Mouse (Mus musculus) layer of hippocampus, postnatal 10 days (tissue): ENCODE results near the gene Slc25a38. TPM values are rescaled to one million over a fixed set of nuclear protein-coding genes. Genes with fewer than 3 reads are reported as not detected.

Experiments
- DNase-seq, 2 experiments: peaks; one replicate each; pipeline ENCODE4 v3.0.0; 2021; ENCODE audit warnings: low spot score in 2 of 2
- long read RNA-seq: library from polyadenylated mRNA; stranded (forward); transcript quantifications from one replicate; pipeline ENCODE4 v2.0.0, GENCODE M21; 2023
- total RNA-seq, 2 experiments: library from RNA; stranded (reverse); gene quantifications; 2 replicates each; pipeline ENCODE4 v1.2.3; 2021

The Slc25a38 gene
- 10 to 100 TPM; 23.6 to 26.7 TPM for total RNA-seq
- long read RNA-seq, transcript Slc25a38-201 (7 exons, 1,791 nt), result major isoform, 16 of 27 reads
- long read RNA-seq, partial matches to known transcripts, result 1 of 27 reads
- long read RNA-seq, other reads (novel, unspliced or antisense), result 8 of 27 reads

DNA sequence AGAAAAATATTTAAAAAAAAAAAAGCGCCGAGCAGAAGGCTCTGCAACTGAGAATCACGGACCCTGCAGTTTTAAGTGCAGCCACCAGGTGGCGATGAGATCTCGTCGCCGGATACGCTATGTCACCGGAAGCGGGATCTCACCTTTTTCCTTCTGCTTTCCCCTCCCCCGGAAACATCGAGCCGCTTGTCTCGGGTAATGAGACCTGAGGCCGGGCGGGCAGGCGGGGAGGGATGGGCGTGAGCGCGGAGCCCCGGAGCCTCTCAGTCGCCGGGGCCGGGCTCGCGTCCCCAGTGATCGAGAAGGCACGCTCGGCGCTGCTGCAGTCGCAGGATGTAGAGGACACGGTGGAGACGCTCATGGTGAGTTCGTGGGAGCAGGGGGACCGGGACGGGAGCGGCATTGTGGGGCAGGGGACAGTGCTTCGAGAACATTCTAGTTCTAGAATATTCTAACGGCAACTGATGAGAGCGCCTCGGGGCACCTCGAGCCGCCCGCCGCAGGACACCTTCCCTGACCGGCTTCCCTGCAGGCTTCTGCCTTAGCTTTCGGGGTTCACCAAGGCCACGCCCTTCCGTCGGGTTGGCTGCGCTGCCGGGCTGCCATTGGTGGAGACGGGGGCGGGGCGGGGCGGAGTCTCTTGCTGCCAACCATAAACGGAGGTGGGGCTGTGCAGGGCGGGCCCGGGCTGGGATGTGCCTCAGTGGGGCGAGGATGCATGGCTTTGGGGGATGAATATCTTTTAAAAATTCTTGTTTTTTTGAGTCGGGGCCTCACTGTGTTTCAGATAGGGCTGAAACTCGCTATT lies at the start of gene Slc25a38:
TSS of gene Slc25a38 (plus strand) at position 164 of the 808 bp plus-strand sequence.
- DNase-seq, result peak; percentile 94 to 97

DNA sequence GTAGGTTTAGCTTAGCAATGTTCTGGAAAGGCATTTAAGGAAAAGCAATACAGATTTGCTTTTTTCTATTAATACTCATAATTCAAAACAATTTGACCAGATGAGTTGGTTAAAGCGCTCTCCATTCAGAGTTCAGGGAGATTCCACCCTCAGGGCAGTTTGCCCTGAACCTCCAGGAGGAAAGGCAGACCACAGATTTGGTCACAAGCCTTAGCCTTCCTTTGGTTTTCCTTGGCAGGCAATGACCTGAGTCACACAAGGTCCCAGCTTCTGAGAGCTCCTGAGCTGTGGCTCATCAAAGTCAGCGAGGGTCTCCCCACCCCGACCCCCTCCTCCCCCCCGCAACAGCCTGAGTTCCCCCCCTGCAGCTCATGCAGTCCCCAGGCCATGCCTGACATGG lies 45.9 kb upstream of the Slc25a38 start:
- no peak for DNase-seq

DNA sequence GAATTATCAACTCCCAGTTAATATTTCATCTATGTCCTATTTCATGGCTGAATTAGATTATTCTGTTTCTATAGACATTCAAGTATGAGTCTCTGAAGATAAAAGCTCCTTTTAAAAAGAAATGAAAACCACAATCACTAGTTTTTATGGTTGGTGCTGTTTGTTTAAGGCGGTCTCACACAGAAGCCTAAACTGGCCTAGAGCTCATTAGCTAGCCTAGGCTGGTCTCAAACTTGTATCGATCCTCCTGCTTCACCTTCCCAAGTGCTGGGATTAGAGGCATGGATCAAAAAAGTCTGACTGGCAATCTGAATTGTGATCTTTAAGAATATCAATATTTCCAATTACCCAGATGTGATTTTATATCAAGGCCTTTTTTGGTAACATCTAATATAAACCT lies 42.6 kb upstream of the Slc25a38 start:
- no peak for DNase-seq

DNA sequence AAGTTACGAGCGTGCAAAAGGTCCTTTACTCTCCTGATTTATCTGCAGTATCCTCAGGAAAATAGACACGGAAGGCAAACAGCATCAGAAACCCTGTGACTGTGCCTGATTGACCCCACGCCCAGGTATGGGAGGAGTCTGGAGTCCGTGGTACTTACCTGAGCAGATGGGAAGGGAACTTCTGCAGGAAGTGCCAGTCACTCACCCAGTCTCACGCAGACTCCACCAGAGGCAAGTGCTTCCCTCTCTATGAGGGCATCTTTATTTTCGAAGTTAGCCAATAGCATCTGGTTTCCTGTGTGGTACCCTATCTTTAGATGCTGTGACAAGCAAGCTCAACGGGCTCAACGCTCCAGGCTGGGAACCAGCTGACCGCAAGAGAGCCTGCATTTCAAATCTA lies 42.1 kb upstream of the Slc25a38 start:
- DNase-seq, result no peak

DNA sequence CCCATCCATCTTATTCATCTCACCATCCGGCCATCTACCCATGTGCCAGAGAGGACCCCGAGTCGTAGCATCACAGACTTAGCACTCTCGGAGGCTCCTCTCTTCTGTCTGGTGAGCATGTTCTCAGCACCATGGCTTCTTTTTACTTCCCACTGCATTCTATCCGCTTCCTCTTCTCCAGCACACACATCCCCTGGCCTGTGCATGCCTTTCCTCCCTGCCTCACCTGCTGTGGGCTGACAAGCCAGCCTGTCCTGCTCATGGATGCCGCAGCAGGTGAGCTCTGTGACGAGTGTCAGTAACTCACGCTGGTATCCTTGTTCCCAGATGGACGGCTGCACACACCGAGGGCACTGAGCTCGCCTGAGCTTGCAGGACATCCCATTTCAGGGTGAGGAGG lies 40.4 kb upstream of the Slc25a38 start, which contains the start of gene Cx3cr1:
TSS of gene Cx3cr1 (minus strand) at position 101 of the 400 bp plus-strand sequence.
- DNase-seq, result no peak

DNA sequence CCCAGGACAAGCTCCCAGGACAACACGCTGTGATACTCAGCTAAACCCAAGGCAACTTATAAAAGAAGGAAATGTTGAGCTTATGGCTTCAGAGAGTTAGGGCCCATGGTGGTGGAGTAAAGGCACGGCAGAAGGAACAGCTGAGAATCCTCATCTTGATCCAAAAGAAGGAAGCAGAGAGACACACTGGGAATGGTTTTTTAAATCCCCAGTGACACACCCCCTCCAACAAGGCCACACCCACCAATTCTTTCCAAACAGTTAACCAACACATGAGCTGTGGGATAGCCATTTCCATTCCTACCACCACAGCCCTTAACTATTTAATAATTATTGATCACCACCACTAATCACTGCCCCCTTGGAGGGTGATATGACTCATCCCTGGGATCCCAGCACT lies 38.9 kb upstream of the Slc25a38 start:
- no peak for DNase-seq

DNA sequence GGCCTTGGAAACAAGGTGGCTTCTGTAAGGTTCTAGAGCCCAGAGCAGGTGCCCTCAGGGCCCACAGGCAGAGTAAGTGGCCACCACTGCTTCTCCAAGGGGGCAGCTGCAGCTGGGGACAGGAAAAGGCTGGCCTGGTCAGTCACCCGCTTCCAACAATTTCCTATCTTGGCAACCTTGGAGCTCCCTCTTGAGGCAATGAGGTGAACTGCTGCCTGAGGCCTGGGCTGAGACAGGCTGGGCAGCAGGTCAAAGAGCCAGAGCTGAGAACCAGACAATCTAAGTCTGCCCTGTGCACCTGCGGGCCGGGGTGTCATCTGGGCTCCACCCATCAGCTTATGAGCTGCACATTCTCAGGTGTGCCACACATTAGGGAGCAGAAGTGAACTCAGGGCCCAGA lies 37.0 kb upstream of the Slc25a38 start:
- peak; percentile 85 to 86 for DNase-seq

DNA sequence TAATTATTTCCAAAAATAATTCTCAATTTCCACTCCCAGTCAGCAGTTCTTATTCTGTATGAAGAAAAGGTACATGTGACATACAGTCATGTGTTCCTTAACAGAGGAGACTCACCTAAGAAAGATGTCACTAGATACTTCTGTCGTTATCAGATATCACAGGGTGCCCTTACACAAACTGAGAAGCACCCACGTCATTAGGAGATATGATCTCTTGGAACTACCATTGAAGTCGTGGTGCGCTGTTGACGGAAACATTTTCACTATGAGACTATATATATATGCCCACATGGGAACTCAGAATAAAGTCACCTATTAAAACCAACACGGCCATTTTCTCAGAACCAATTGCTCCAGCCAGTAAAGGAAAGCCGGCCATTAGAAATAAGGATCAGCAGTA lies 35.7 kb upstream of the Slc25a38 start:
- DNase-seq, result no peak

DNA sequence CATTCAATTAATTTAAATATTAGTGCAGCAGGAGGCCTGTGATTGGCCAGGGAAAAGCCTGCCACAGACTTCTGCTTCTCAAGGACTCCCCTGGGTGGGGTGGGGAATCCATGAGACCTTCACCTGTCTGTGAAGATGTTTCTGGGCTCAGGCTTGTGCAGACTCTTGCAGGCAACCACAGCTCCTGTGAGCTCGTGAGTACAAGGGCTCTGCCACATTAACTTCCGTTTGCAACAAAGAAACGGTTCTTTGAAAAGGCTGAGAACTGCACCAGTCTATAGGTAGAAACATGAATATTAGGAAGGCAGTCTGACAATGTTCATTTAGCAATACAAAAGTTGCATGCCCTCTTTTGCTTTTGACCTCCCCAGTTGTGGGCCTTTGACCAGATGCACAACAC lies 31.9 kb upstream of the Slc25a38 start:
- no peak for DNase-seq

DNA sequence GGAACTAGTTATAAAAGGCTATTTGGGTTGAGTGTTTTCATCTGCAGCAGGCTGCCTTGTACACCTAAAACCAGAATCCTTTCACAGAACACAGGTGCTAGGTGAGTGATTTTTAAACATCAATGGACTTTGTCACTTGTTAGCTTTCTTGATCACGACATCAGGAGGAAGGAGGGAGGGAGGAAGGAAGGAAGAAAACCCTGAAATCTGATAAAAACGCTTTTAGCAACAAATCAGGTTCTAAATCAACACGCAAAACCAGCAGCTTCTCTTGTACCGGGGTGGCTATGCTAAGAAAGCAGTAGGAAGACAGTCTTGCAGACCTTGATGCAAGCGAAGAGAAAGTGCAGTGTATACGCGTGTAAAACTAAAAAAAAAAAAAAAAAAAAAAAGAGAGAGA lies 30.3 kb upstream of the Slc25a38 start:
- no peak for DNase-seq

DNA sequence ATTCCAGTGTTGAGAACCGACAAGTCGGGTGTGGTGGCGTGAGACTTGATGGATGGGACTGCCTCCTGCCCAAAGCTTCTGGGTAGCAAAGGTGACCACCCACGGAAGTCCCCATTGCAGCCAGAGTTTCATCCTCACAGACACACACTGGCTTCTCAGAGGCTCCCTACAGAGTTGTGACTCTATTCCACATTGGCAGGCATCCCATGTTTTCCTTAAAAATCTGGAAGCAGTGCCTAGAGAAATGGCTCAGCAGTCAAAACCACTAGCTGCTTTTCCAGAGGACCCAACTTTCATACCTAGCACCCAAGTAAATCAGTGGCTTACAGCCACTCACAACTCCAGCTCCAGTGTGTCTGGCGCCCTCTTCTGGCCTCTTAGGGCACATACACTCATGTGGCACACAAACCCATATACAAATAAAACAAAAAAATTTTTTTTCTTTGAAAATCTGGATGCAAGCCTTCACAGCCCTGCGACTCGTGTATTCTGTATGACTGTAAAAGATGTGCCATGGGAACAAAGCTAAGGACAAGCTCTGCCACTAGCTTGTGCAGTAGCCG lies 29.5 kb upstream of the Slc25a38 start:
- peak in 1 of 2 experiments; percentile 45 for DNase-seq

DNA sequence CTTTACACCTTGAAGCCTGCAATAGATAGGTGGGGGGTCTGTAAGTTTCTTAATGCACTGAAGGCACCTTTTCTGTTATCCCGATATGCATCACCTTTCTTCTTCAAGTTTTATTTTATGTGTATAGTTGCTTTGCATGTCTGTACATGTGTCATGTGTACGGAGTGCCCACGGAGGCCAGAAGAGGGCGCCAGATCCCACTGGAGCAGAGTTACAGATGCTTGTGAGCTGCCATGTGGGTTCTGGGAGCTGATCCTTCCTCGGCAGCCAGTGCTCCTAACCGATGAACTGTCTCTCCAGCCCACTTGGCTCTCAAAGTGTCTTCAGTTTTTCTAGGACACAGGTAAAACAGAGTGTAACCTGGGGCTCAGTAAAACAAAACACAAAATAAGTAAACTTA lies 28.9 kb upstream of the Slc25a38 start:
- no peak for DNase-seq

DNA sequence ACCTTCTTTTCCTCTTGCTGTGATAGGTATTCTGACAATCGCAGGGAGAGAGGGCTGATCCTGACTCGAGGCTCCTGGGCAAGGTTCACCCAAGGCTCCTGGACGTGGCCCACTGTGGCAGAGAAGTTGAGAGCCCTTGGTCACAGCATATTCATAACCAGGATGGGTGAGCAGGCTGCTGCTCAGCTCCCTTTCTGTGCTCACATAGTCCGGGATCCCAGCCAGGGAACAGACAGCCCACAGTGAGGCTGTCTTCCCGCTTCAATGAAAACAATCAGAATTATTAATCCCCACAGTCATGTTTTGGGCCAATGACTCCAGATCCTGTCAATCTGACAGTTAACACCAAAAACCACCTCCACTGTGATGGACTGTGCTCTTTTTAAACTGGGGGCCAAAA lies 28.2 kb upstream of the Slc25a38 start:
- DNase-seq, result peak; percentile 61 to 72

DNA sequence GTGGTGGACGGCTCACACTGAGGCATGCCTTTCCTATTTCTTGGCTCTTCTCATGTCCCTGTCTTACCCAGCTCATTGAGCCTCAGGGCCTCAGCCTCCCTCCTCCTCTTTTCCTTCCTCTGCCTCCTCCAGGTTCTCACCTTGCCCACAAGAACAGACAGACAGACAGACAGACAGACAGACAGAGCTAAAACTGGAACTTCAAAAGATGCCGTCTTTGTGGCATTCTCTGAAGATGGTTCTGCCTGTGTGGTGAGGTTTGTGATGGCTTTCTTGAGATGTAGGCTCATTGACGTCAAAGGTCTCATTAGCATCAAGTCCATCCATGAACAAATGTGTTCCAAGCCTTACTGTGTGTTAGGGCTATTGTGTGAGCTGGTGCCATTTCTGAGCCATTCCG lies 27.5 kb upstream of the Slc25a38 start:
- no peak for DNase-seq

DNA sequence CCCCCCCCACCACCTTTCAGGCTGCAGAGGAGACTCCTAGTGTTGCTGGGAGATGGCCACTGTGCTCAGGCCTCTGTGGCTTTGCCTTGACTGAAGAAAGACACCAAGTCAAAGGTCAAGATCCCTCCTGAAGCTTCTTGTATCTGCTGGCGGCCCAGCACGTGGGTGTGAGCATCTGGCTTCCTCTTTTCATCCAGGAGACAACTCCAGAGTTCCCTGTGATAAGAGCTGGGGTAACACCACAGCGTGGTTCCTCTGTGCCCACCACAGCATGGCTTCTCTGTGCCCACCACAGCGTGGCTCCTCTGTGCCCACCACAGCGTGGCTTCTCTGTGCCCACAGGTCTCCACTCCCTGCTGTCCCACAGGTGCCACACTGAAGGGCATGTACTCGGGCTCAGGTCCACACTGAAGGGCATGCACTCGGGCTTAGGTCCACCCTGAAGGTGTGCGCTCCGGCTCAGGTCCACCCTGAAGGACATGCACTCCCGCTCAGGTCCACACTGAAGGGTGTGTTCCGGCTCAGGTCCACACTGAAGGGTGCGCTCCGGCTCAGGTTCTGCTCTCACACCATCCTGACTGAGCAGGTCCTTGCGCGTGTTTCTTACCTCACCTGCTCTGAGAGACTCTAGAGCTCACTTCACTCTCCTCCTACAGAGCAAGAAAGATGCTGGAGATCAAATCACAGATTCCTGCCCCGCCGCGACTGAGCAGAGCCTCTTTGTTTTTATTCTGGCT lies 26.8 kb upstream of the Slc25a38 start:
- DNase-seq, result no peak

DNA sequence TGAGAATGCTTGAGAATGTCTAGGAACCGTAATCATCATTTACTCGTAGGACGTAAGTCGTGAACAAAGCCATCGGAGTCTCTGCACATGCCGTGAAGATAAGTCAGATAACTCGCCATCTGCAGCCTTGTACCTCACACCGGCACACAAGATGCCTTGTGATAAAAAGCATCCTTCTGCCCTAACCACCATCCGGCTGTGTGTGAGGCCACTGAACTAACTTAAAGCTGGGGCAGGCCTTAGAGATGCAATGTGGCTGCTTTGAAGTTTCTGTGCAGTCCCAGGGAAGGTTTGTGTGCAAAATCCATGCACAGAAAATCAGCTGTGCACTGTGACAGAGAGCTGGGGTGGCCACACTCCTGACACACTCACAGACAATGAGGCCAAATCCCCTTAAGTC lies 25.8 kb upstream of the Slc25a38 start:
- no peak for DNase-seq

DNA sequence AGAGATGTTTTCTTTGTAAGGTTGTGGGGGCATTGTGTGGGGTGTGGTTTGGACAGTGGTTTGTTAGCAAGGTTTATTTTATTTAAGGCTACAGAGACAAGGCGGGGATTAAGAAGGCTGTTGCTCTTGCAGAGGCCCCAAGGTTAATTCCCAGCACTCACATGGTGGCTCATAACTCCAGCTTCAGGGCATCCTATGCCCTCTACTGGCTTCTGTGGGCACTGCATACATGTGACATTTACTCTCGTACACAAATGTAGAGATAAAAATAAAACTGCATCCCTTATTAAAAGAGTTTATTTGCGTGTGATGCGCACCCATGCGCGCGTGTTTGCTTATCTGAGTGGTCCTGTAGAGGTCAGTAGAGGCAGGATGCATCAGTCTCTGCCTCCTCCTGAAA lies 21.0 kb upstream of the Slc25a38 start:
- no peak for DNase-seq

DNA sequence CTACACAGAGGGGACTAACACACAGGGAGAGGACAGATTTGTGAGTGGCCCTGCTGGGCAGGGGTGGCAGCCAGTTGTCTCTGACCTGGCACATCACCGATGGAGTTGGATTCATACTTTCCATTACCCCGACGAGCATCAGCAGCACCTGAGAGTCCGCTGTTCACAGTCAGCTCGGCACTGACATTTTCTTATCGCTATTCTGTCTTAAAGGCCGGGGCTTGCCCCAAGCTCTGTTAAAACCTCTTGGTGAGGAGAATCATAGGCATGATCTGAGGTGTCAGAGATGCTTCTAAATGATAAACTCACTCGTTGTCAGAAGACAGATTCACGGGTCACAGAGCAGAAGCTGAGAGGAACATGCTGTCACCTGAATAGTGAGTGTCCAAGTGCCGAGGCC lies 19.1 kb upstream of the Slc25a38 start:
- no peak for DNase-seq

DNA sequence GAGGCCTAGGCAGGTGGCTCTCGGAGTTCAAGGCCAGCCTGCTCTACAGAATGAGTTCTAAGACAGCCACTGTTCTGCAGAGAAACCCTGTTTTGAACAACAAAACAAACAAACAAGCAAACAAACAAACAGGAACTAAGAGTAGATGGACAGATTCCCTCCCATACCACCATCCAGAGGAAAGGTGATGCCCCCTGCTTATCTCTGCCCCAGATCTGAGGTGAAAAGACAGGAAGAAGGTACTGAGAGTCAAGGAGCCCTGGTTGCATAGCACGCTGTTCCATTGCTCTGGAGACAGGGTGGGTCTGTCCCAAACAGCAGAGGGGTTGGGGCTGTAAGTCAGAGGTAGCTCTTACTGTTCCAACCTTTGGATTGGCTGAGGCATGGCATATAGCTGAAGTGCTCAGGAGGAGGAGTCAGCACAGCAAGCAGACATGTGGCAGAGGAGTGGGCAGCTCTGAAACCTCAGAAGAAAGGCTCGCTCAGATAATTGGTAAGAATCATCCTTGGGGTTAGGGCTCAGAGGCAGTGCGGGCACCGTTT lies 18.4 kb upstream of the Slc25a38 start, which contains the start of gene Ccr8:
TSS of gene Ccr8 (plus strand) at position 419 of the 543 bp plus-strand sequence.
- DNase-seq, result no peak

DNA sequence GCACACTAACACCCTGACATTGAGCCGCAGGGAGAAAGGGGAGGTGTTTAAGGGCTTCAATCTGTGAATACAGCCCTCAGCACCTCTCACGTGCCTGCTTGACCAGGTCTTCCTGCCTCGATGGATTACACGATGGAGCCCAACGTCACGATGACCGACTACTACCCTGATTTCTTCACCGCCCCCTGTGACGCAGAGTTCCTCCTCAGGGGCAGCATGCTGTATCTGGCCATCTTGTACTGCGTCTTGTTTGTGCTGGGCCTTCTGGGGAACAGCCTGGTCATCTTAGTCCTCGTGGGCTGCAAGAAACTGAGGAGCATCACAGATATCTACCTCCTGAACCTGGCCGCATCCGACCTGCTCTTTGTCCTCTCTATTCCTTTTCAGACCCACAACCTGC lies 16.5 kb upstream of the Slc25a38 start:
- no peak for DNase-seq

DNA sequence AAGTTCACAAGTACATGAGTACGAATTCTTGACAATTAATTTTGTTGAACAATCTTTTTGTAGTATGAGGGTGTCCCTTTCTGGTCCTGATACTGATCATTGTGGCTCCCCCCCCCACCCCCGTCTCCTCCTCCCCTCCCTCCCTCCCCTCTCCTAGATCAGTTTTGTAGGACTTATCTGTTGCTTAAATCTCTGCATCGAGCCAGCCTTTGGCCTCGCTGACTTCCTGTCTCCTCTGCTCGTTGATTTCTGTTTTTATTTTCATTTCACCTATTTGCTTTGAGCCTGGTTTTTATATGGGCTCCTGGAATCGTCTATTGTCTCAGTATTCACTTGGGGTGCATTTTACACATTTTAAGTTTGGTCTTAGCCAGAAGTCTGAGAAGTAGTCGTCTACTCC lies 14.3 kb upstream of the Slc25a38 start:
- DNase-seq, result no peak

DNA sequence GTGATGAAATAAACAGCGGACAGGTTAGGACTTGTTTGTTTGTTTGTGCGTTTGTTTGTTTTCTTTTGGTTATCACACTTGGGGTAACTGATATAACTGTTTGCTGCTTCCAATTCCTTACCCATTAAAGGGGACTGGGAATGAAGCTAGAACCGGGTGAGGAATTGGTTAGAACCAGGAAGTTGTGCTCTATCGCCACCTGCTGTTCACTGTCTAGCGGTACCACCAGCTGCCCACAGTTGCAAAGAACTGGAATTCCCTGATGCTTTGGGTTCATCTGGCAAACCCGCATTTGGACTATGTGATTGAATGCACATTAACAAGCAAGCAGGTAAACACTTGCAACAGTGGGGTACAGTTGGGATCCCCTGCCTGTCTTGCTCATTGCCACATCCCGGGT lies 11.5 kb upstream of the Slc25a38 start:
- DNase-seq, result peak; percentile 81 to 84
